Mouse (Mus musculus) CD4-positive helper T cell, adult 2 months (primary cell): ENCODE data around the gene Gm5346.
"Not testable (repeated sequence)": the region's sequence is repeated elsewhere in the genome, so short reads cannot be mapped to it uniquely, and the experiment has no call there.

Source experiments
- DNase-seq: peaks from one replicate; pipeline ENCODE4 v3.0.0-alpha.2; 2012; ENCODE audit warnings: low read depth, missing footprints, low spot score

The Gm5346 gene

GRCm38 (mm10) chr8:43627176-43627575 lies at the start of gene Gm5346:
Gene Gm5346, minus strand, starts transcription at chr8:43627276.
- DNase-seq: no peak

- DNase-seq: no peak
Measured at GRCm38 (mm10) chr8:43616046-43616445, 11.0 kb downstream of the Gm5346 start.

- not testable (repeated sequence) for DNase-seq
Measured at GRCm38 (mm10) chr8:43603657-43604056, 23.4 kb downstream of the Gm5346 start.

GRCm38 (mm10) chr8:43603166-43603565 lies 23.9 kb downstream of the Gm5346 start:
- DNase-seq: not testable (repeated sequence)

- DNase-seq: not testable (repeated sequence)
Measured at GRCm38 (mm10) chr8:43576607-43577006, 50.5 kb downstream of the Gm5346 start, which contains the start of gene Adam26a. Gene Adam26a, minus strand, starts transcription at chr8:43576707.
